Mouse (Mus musculus) bone marrow macrophage, adult 2 months (primary cell): Measurements from ENCODE around the gene Mybpc3.

ENCODE experiments used
- CTCF ChIP-seq: IDR thresholded peaks from 2 replicates; pipeline ENCODE4 v1.5.1; 2012; ENCODE audit warnings: low read depth, mild to moderate bottlenecking, low read length, moderate library complexity
- POLR2A ChIP-seq: IDR thresholded peaks from 2 replicates; pipeline ENCODE4 v1.6.1; 2012; ENCODE audit warnings: mild to moderate bottlenecking, low read depth, low read length, borderline replicate concordance

DNA sequence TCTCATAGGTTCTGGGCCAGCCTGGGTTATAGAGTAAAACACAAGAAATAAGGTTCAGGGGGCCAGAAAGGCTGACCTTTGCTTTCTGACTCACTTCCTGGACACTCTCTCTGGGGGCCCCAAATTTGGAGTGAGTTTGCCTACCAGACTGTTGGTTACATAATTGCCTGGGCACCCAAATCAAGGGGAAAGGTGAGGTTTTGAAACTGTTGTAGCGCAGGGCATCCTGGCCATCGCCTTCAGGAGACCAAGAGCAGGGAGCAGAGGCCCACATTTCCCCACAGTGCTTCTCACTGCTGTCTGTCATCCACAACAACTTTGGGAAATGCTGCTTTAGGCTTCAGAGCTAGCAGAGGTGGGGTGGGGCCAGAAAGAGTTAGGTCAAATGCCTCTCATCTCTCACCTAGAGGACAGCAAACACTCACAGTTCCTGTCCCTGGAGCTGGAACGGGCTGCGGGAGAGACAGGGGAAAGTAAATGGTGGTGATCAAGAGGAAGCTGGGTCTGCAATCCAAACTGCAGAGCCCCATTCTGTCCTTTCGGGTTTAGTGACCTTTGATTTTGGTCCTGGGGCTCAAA, 8.0 kb upstream of the Mybpc3 start:
- no peak for TF ChIP-seq CTCF
- no peak for TF ChIP-seq POLR2A
